Mouse (Mus musculus): ENCODE measurements around the gene Zfp936.
"Not testable (repeated sequence)": the region's sequence is repeated elsewhere in the genome, so short reads cannot be mapped to it uniquely, and the experiment has no call there.

Gene Zfp936

DNA sequence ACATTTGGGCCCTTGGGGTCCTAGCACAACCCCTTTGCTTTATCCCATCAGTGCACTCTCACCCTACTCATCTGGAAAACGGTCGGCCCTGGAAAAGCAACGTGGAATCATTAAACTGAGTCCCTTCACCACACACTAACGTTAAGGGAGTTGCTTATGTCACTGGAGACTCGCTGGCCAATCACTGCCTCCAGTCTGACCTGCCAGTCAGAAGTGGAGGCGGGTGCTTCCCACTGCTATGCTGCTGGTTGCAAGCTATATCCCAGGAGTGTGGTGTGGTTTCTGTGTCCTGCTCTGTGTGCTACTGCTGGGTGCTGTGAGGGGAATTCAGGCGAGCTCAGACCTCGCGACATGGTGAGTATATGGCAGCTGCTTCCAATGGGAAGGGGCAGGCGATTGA lies at the start of gene Zfp936:
Gene Zfp936, plus strand, starts transcription at position 301 of the 400 bp plus-strand sequence.
- not testable (repeated sequence) for DNase-seq (ENCODE audit: extremely low read depth, low read depth)

DNA sequence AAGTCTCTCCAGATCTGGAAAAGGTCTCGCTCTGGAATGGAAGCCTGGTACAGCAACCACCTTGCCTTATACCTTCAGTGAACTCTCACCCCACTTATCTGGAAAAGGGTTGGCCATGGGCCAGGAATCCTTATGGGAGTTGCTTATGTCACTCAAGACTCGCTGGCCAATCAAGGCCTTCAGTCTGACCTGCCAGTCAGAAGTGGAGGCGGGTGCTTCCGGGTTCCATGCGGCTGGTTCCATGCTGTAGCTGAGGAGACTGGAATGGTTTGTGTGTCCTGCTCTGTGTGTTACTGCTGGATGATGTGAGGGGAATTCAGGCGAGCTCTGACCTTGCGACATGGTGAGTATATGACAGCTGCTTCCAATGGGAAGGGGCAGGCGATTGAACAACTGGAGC lies 36.2 kb upstream of the Zfp936 start:
- DNase-seq (ENCODE audit: extremely low read depth, low read depth): no peak

DNA sequence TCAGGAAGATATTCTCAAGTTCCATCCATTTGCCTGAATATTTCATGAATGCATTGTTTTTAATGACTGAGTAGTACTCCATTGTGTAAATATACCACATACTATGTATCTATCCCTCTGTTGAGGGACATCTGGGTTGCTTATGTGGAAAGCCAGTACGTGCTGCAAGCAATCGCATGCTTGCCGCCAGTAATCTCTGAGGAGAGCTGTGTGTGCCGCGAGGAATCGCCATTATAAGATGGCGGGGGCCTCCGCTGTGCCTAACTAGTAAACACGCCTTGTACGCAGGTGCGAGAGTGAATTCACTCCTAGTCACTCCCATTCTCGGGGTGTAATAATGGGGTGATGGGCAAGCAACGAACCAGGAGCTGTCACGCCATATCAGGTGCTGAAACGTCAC lies 14.7 kb downstream of the Zfp936 start:
- not testable (repeated sequence) for DNase-seq (ENCODE audit: extremely low read depth, low read depth)

DNA sequence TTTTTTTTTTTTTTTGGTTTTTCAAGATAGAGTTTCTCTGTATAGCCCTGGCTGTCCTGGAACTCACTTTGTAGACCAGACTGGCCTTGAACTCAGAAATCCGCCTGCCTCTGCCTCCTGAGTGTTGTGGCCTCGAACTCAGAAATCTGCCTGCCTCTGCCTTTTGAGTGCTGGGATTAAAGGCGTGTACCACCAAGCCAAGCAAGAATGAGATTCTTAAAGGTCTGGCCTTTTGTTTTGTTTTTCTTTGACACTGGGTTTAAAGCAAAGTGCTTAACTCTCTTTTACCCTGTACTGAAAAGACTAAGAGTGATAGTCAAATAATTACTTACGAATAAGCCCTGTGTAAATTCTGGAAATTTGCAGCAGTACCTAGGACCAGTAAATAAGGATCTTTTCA lies 50.1 kb downstream of the Zfp936 start:
- DNase-seq (ENCODE audit: extremely low read depth, low read depth): not testable (repeated sequence)

DNA sequence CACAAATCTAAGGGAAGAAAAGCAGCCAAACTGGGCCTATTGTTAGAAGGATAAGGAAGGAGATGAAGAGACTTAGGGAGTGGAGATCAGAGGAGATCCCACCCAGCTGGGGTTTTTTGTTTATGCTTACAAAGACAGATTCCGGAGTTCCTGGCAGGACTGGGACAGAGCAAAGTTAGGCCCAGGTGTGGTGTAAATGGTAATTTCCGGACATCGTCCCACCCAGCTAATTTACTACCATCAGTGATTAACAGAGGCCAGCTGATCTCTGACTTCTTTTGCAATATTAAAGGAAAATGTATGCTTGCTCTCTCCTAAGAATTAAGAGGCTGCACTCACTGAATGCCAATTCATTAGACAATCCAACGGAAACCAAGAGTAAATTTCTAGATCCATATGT lies 53.1 kb downstream of the Zfp936 start:
- not testable (repeated sequence) for DNase-seq (ENCODE audit: extremely low read depth, low read depth)

DNA sequence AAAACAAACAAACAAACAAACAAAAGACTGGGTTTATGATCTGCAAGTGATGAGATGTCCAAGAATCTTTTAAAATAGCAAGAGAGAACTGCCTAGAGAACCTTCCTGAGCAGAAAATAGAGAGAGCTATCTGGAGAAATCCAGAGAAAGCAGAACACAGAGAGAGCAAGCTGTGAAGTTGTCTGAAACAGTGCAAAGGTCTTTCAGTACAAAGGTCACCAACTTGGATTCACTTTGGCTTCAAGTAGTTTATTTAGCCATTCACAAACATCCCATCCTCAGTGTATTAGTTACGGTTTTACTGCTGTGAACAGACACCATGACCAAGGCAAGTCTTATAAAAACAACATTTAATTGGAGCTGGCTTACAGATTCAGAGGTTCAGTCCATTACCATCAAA lies 53.8 kb downstream of the Zfp936 start:
- DNase-seq (ENCODE audit: extremely low read depth, low read depth): not testable (repeated sequence)

DNA sequence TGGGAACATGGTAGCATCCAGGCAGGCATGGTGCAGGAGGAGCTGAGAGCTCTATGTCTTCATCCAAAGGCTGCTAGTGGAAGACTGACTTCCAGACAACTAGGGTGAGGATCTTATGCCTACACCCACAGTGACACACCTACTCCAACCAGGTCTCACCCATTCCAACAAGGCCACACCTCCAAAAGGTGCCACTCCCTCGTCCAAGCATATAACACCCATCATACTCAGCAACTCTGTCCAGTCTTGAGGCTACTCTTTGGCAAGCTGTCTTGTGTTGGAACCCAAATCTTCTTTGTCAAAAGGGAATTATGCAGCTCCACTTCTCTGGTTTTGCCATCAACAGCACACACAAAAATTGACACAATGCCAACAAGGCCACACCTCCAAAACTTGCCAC lies 54.2 kb downstream of the Zfp936 start:
- DNase-seq (ENCODE audit: extremely low read depth, low read depth): not testable (repeated sequence)

DNA sequence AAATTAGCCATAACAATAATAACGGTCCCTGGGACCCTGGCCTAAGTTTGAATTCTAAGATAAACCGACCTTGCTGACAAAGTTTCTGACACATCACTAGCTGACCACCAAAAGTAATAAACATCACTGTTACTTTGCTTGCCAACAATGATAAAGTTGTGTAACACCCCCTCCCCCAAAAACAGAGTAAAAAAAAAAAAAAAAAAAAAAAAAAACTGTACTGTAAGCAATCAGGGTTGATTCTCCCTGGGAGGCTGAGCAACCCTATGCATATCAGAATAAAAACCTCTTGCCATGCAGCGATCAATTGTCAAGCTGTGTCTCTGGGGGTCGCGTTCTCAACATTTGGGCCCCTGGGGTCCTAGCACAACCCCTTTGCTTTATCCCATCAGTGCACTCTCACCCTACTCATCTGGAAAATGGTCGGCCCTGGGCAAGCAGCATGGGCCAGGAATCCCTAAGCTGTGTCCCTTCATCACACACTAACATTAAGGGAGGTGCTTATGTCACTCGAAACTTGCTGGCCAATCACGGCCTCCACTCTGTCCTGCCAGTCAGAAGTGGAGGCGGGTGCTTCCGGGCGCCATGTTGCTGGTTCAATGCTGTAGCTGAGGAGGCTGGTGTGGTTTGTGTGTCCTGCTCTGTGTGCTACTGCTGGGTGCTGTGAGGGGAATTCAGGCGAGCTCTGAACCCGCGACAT lies 63.1 kb downstream of the Zfp936 start:
- no peak for DNase-seq (ENCODE audit: extremely low read depth, low read depth)

DNA sequence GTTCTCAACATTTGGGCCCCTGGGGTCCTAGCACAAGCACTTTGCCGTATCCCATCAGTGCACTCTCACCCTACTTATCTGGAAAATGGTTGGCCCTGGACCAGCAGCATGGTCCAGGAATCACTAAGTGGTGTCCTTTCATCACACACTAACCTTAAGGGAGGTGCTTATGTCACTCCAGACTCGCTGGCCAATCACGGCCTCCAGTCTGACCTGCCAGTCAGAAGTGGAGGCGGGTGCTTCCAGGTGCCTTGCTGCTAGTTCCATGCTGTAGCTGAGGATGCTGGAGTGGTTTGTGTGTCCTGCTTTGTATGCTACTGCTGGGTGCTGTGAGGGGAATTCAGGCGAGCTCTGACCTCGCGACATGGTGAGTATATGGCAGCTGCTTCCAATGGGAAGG lies 99.8 kb downstream of the Zfp936 start:
- not testable (repeated sequence) for DNase-seq (ENCODE audit: extremely low read depth, low read depth)

Measured in MEL-GATA-1-ER (cell line).